Mouse (Mus musculus) liver, embryonic 15.5 days (tissue): Measurements from ENCODE around the gene Repin1. TPM values are rescaled to one million over a fixed set of nuclear protein-coding genes. Genes with fewer than 3 reads are reported as not detected.

Source experiments
- ATAC-seq: fragments of 200-750 bp; cut with Nextera tagmentation; 2 replicates; pipeline ENCODE4 v1.8.0; 2017; ENCODE audit warnings: moderate number of reproducible peaks, mild to moderate bottlenecking, moderate library complexity; ENCODE audit not compliant: insufficient read depth
- H3K27ac ChIP-seq: fragments of 300-500 bp; sonication (generic); replicated peaks from 2 replicates; pipeline ENCODE4 v1.5.1; 2015; ENCODE audit warnings: mild to moderate bottlenecking, inconsistent platforms
- H3K27me3 ChIP-seq: fragments of 300-500 bp; sonication (generic); 2 replicates; pipeline ENCODE4 v1.6.1; 2015; ENCODE audit warnings: mild to moderate bottlenecking, inconsistent platforms
- H3K36me3 ChIP-seq: fragments of 300-500 bp; sonication (generic); replicated peaks from 2 replicates; pipeline ENCODE4 v1.6.1; 2015; ENCODE audit warnings: moderate library complexity, mild to moderate bottlenecking, inconsistent platforms
- H3K4me1 ChIP-seq: fragments of 300-500 bp; sonication (generic); replicated peaks from 2 replicates; pipeline ENCODE4 v1.6.1; 2015; ENCODE audit warnings: inconsistent platforms
- H3K4me2 ChIP-seq: fragments of 300-500 bp; sonication (generic); 2 replicates; pipeline ENCODE4 v1.6.1; 2015; ENCODE audit warnings: moderate library complexity, mild to moderate bottlenecking, inconsistent platforms
- H3K4me3 ChIP-seq: fragments of 300-500 bp; sonication (generic); replicated peaks from 2 replicates; pipeline ENCODE4 v1.5.1; 2015; ENCODE audit warnings: mild to moderate bottlenecking, inconsistent platforms
- H3K9ac ChIP-seq: fragments of 300-500 bp; sonication (generic); 2 replicates; pipeline ENCODE4 v1.6.1; 2015; ENCODE audit warnings: moderate library complexity, mild to moderate bottlenecking, inconsistent platforms
- H3K9me3 ChIP-seq: fragments of 300-500 bp; sonication (generic); replicated peaks from 2 replicates; pipeline ENCODE4 v1.6.1; 2016; ENCODE audit warnings: inconsistent platforms
- WGBS: fragments of 180-500 bp; shearing (Covaris S2); methylation state at CpG from one replicate; pipeline ENCODE4 v1.1.7; 2015; ENCODE audit warnings: mixed read lengths; ENCODE audit not compliant: insufficient replicate concordance; 5-methylcytosine and 5-hydroxymethylcytosine counted together
- polyA plus RNA-seq: library from polyadenylated mRNA; unstranded; fragments of >200 nt; fragmentation: Nextera tagmentation; extraction: Ambion mirVana; gene quantifications from 2 replicates; pipeline ENCODE4 v1.2.1, GENCODE M21; 2015

The Repin1 gene
- polyA plus RNA-seq, 1 experiment from 2014 or later = 9.9 TPM

GRCm38 (mm10) chr6:48626984-48627383, 33.3 kb downstream of the Repin1 start:
- no peak overlapping the region for H3K27ac ChIP-seq
- H3K9me3 ChIP-seq = no peaks in the 10 kb centered on the region
- H3K4me2 ChIP-seq = peak overlapping the region; percentile 69
- peaks cover 19% of the 10 kb centered on the region for H3K4me1 ChIP-seq
- H3K36me3 ChIP-seq = no peaks in the 10 kb centered on the region
- H3K9ac ChIP-seq = no peak overlapping the region
- ATAC-seq = no peak
- peak overlapping the region; percentile 42 for H3K4me3 ChIP-seq
- peaks cover 50% of the 10 kb centered on the region for H3K27me3 ChIP-seq
- WGBS = under 1% methylated on average over 32 of the region's 32 CpGs

- Histone ChIP-seq H3K9me3 (no peaks in the 10 kb centered on the region), H3K9ac (no peak overlapping the region), H3K4me1 (peaks cover 19% of the 10 kb centered on the region), H3K36me3 (no peaks in the 10 kb centered on the region), H3K27me3 (peaks cover 50% of the 10 kb centered on the region), H3K4me3 (peak overlapping the region; percentile 42), H3K27ac (no peak overlapping the region), H3K4me2 (peak overlapping the region; percentile 69)
- 17% methylated on average over 7 of the region's 7 CpGs for WGBS
- ATAC-seq = no peak
Measured at GRCm38 (mm10) chr6:48627511-48627924, 33.8 kb downstream of the Repin1 start.

GRCm38 (mm10) chr6:48628377-48628776, 34.7 kb downstream of the Repin1 start:
- no peak for ATAC-seq
- H3K9me3 ChIP-seq = no peaks in the 10 kb centered on the region
- 35% methylated on average over 3 of the region's 3 CpGs for WGBS
- no peak overlapping the region for H3K4me3 ChIP-seq
- no peaks in the 10 kb centered on the region for H3K36me3 ChIP-seq
- peaks cover 19% of the 10 kb centered on the region for H3K4me1 ChIP-seq
- H3K9ac ChIP-seq = no peak overlapping the region
- H3K27ac ChIP-seq = no peak overlapping the region
- H3K27me3 ChIP-seq = peaks cover 50% of the 10 kb centered on the region
- H3K4me2 ChIP-seq = no peak overlapping the region

GRCm38 (mm10) chr6:48628808-48629660, 35.4 kb downstream of the Repin1 start:
- H3K4me3 ChIP-seq = peak overlapping the region; percentile 37
- H3K27me3 ChIP-seq = peaks cover 50% of the 10 kb centered on the region
- 10% methylated on average over 54 of the region's 54 CpGs for WGBS
- peaks cover 19% of the 10 kb centered on the region for H3K4me1 ChIP-seq
- no peak overlapping the region for H3K9ac ChIP-seq
- H3K4me2 ChIP-seq = peak overlapping the region; percentile 66
- H3K27ac ChIP-seq = no peak overlapping the region
- no peak for ATAC-seq
- H3K9me3 ChIP-seq = no peaks in the 10 kb centered on the region
- no peaks in the 10 kb centered on the region for H3K36me3 ChIP-seq

GRCm38 (mm10) chr6:48629661-48630034, 36.0 kb downstream of the Repin1 start:
- no peak overlapping the region for H3K9ac ChIP-seq
- H3K4me3 ChIP-seq = peak overlapping the region; percentile 37
- no peak for ATAC-seq
- peaks cover 19% of the 10 kb centered on the region for H3K4me1 ChIP-seq
- H3K36me3 ChIP-seq = no peaks in the 10 kb centered on the region
- no peak overlapping the region for H3K27ac ChIP-seq
- no peaks in the 10 kb centered on the region for H3K9me3 ChIP-seq
- 11% methylated on average over 13 of the region's 13 CpGs for WGBS
- H3K4me2 ChIP-seq = peak overlapping the region; percentile 66
- H3K27me3 ChIP-seq = peaks cover 50% of the 10 kb centered on the region

GRCm38 (mm10) chr6:48630831-48631230, 37.1 kb downstream of the Repin1 start:
- ATAC-seq = no peak
- no peak overlapping the region for H3K9ac ChIP-seq
- H3K4me2 ChIP-seq = no peak overlapping the region
- H3K9me3 ChIP-seq = no peaks in the 10 kb centered on the region
- no peaks in the 10 kb centered on the region for H3K36me3 ChIP-seq
- no peak overlapping the region for H3K27ac ChIP-seq
- H3K4me1 ChIP-seq = peaks cover 19% of the 10 kb centered on the region
- peaks cover 41% of the 10 kb centered on the region for H3K27me3 ChIP-seq
- no peak overlapping the region for H3K4me3 ChIP-seq
- 69% methylated on average over 8 of the region's 8 CpGs for WGBS

GRCm38 (mm10) chr6:48635105-48635504, 41.4 kb downstream of the Repin1 start:
- H3K4me2 ChIP-seq = no peak overlapping the region
- 19% methylated on average over 2 of the region's 2 CpGs for WGBS

GRCm38 (mm10) chr6:48636515-48636914, 42.8 kb downstream of the Repin1 start:
- H3K9me3 ChIP-seq = no peaks in the 10 kb centered on the region
- no peak overlapping the region for H3K27ac ChIP-seq
- 65% methylated on average over 6 of the region's 6 CpGs for WGBS
- H3K4me2 ChIP-seq = no peak overlapping the region
- H3K4me3 ChIP-seq = no peak overlapping the region
- no peaks in the 10 kb centered on the region for H3K36me3 ChIP-seq
- no peak overlapping the region for H3K9ac ChIP-seq
- no peak for ATAC-seq
- no peaks in the 10 kb centered on the region for H3K4me1 ChIP-seq
- H3K27me3 ChIP-seq = no peaks in the 10 kb centered on the region

More at GRCm38 (mm10) chr6:48635105-48635504, 41.4 kb downstream of the Repin1 start:
- no peak overlapping the region for H3K9ac ChIP-seq
- ATAC-seq = peak; percentile 42; the same call in 1 of the 2 replicates
- no peaks in the 10 kb centered on the region for H3K9me3 ChIP-seq
- no peaks in the 10 kb centered on the region for H3K4me1 ChIP-seq
- H3K27me3 ChIP-seq = 0 out of 2 replicates have a peak, but pooled peaks cover 1% of the 10 kb centered on the region
- H3K27ac ChIP-seq = no peak overlapping the region
- no peaks in the 10 kb centered on the region for H3K36me3 ChIP-seq
- H3K4me3 ChIP-seq = no peak overlapping the region

- Histone ChIP-seq H3K9me3 (no peaks in the 10 kb centered on the region), H3K4me2 (no peak overlapping the region), H3K4me3 (no peak overlapping the region), H3K9ac (no peak overlapping the region), H3K36me3 (no peaks in the 10 kb centered on the region), H3K27me3 (no peaks in the 10 kb centered on the region), H3K4me1 (no peaks in the 10 kb centered on the region), H3K27ac (no peak overlapping the region)
- WGBS = 53% methylated on average over 6 of the region's 6 CpGs
- ATAC-seq = no peak
Measured at GRCm38 (mm10) chr6:48637811-48638500, 44.3 kb downstream of the Repin1 start.

GRCm38 (mm10) chr6:48638553-48638952, 44.9 kb downstream of the Repin1 start:
- WGBS = 38% methylated on average over 2 of the region's 2 CpGs
- no peak overlapping the region for H3K4me3 ChIP-seq
- no peak overlapping the region for H3K27ac ChIP-seq
- no peaks in the 10 kb centered on the region for H3K36me3 ChIP-seq
- no peak overlapping the region for H3K9ac ChIP-seq
- no peak overlapping the region for H3K4me2 ChIP-seq
- no peaks in the 10 kb centered on the region for H3K4me1 ChIP-seq
- H3K27me3 ChIP-seq = no peaks in the 10 kb centered on the region
- no peaks in the 10 kb centered on the region for H3K9me3 ChIP-seq
- ATAC-seq = no peak

GRCm38 (mm10) chr6:48641391-48641790, 47.7 kb downstream of the Repin1 start:
- 49% methylated on average over 6 of the region's 6 CpGs for WGBS
- no peaks in the 10 kb centered on the region for H3K9me3 ChIP-seq
- H3K4me3 ChIP-seq = no peak overlapping the region
- H3K9ac ChIP-seq = no peak overlapping the region
- H3K27ac ChIP-seq = no peak overlapping the region
- no peak for ATAC-seq
- no peaks in the 10 kb centered on the region for H3K4me1 ChIP-seq
- H3K4me2 ChIP-seq = no peak overlapping the region
- H3K27me3 ChIP-seq = no peaks in the 10 kb centered on the region
- no peaks in the 10 kb centered on the region for H3K36me3 ChIP-seq
